Mouse (Mus musculus) kidney, embryonic 15.5 days (tissue): ENCODE data around the gene Clp1. TPM values are rescaled to one million over a fixed set of nuclear protein-coding genes. Genes with fewer than 3 reads are reported as not detected.

Source experiments
- ATAC-seq: fragments of 200-750 bp; cut with Nextera tagmentation; replicated peaks from 2 replicates; pipeline ENCODE4 v1.8.0; 2017; ENCODE audit warnings: moderate TSS enrichment; ENCODE audit not compliant: low FRiP score
- H3K27ac ChIP-seq: fragments of 300-500 bp; sonication (generic); 2 replicates; pipeline ENCODE4 v1.5.1; 2015; ENCODE audit warnings: mild to moderate bottlenecking, inconsistent platforms
- H3K27me3 ChIP-seq: fragments of 300-500 bp; sonication (generic); 2 replicates; pipeline ENCODE4 v1.6.1; 2015; ENCODE audit warnings: inconsistent platforms
- H3K36me3 ChIP-seq: fragments of 300-500 bp; sonication (generic); 2 replicates; pipeline ENCODE4 v1.6.1; 2015; ENCODE audit warnings: inconsistent platforms
- H3K4me1 ChIP-seq: fragments of 300-500 bp; sonication (generic); 2 replicates; pipeline ENCODE4 v1.6.1; 2015; ENCODE audit warnings: inconsistent platforms
- H3K4me2 ChIP-seq: fragments of 300-500 bp; sonication (generic); 2 replicates; pipeline ENCODE4 v1.6.1; 2015; ENCODE audit warnings: moderate library complexity, mild to moderate bottlenecking, inconsistent platforms
- H3K4me3 ChIP-seq: fragments of 300-500 bp; sonication (generic); replicated peaks from 2 replicates; pipeline ENCODE4 v1.5.1; 2015; ENCODE audit warnings: mild to moderate bottlenecking, inconsistent platforms
- H3K9ac ChIP-seq: fragments of 300-500 bp; sonication (generic); 2 replicates; pipeline ENCODE4 v1.6.1; 2015; ENCODE audit warnings: mild to moderate bottlenecking, inconsistent platforms
- H3K9me3 ChIP-seq: fragments of 300-500 bp; sonication (generic); replicated peaks from 2 replicates; pipeline ENCODE4 v1.6.1; 2016; ENCODE audit warnings: inconsistent platforms
- WGBS: fragments of 180-500 bp; shearing (Covaris S2); methylation state at CpG from one replicate; pipeline ENCODE4 v1.1.7; 2015; ENCODE audit warnings: mixed read lengths; 5-methylcytosine and 5-hydroxymethylcytosine counted together
- polyA plus RNA-seq: library from polyadenylated mRNA; unstranded; fragments of >200 nt; fragmentation: Nextera tagmentation; extraction: Ambion mirVana; gene quantifications from 2 replicates; pipeline ENCODE4 v1.2.1, GENCODE M21; 2015

Gene Clp1
- polyA plus RNA-seq, 1 experiment from 2014 or later, result 31.6 TPM

- Histone ChIP-seq H3K36me3 (peaks cover 43% of the 10 kb centered on the region), H3K4me2 (no peak overlapping the region), H3K27me3 (no peaks in the 10 kb centered on the region), H3K9me3 (no peaks in the 10 kb centered on the region), H3K9ac (no peak overlapping the region), H3K4me3 (no peak overlapping the region), H3K4me1 (peaks cover 20% of the 10 kb centered on the region), H3K27ac (no peak overlapping the region)
- no peak for ATAC-seq
- whole genome bisulfite sequencing, result 74% methylated on average over 3 of the region's 3 CpGs
Observed at GRCm38 (mm10) chr2:84721182-84721581, 6.0 kb downstream of the Clp1 start.

- Histone ChIP-seq H3K9me3 (no peaks in the 10 kb centered on the region), H3K36me3 (peaks cover 41% of the 10 kb centered on the region), H3K4me1 (peaks cover 16% of the 10 kb centered on the region), H3K4me3 (no peak overlapping the region), H3K27ac (no peak overlapping the region), H3K27me3 (no peaks in the 10 kb centered on the region), H3K4me2 (no peak overlapping the region), H3K9ac (no peak overlapping the region)
- WGBS, result 90% methylated on average over 2 of the region's 2 CpGs
- ATAC-seq, result no peak
Observed at GRCm38 (mm10) chr2:84720718-84721117, 6.4 kb downstream of the Clp1 start.

GRCm38 (mm10) chr2:84717357-84717756 is 9.8 kb downstream of the Clp1 start:
- no peak overlapping the region for H3K4me2 ChIP-seq
- H3K4me1 ChIP-seq, result peaks cover 18% of the 10 kb centered on the region
- WGBS, result 96% methylated on average over 4 of the region's 4 CpGs
- no peak for ATAC-seq
- no peaks in the 10 kb centered on the region for H3K27me3 ChIP-seq
- no peak overlapping the region for H3K27ac ChIP-seq
- H3K4me3 ChIP-seq, result no peak overlapping the region
- H3K9ac ChIP-seq, result no peak overlapping the region
- no peaks in the 10 kb centered on the region for H3K9me3 ChIP-seq
- peaks cover 15% of the 10 kb centered on the region for H3K36me3 ChIP-seq

- Histone ChIP-seq H3K4me1 (peaks cover 18% of the 10 kb centered on the region), H3K36me3 (peaks cover 8% of the 10 kb centered on the region), H3K4me3 (peak overlapping the region; percentile 97), H3K27ac (peak overlapping the region; percentile 98), H3K9ac (peak overlapping the region; percentile 65), H3K9me3 (no peaks in the 10 kb centered on the region), H3K27me3 (no peaks in the 10 kb centered on the region), H3K4me2 (peak overlapping the region; percentile 82)
- no peak for ATAC-seq
- 32% methylated on average over 9 of the region's 9 CpGs for WGBS
Observed at GRCm38 (mm10) chr2:84716423-84717355, 10.5 kb downstream of the Clp1 start.

- Histone ChIP-seq H3K27ac (peak overlapping the region; percentile 98), H3K36me3 (peaks cover 5% of the 10 kb centered on the region), H3K9ac (peak overlapping the region; percentile 65), H3K4me3 (peak overlapping the region; percentile 97), H3K27me3 (no peaks in the 10 kb centered on the region), H3K4me2 (peak overlapping the region; percentile 82), H3K4me1 (peaks cover 18% of the 10 kb centered on the region), H3K9me3 (no peaks in the 10 kb centered on the region)
- ATAC-seq, result peak; percentile 96
- under 1% methylated on average over 33 of the region's 33 CpGs for WGBS
Observed at GRCm38 (mm10) chr2:84715562-84716361, 11.4 kb downstream of the Clp1 start.

- Histone ChIP-seq H3K4me1 (peaks cover 18% of the 10 kb centered on the region), H3K27ac (peak within 1 kb of the TSS; percentile 98), H3K9ac (peak within 1 kb of the TSS; percentile 96), H3K4me2 (peak within 1 kb of the TSS; percentile 82), H3K36me3 (peaks cover 13% of the 10 kb centered on the region), H3K27me3 (no peaks in the 10 kb centered on the region), H3K4me3 (peak within 1 kb of the TSS; percentile 97), H3K9me3 (no peaks in the 10 kb centered on the region)
- WGBS, result under 1% methylated on average over 107 of the region's 107 CpGs
- peak; percentile 98 for ATAC-seq
Observed at GRCm38 (mm10) chr2:84714811-84715561, 12.2 kb downstream of the Clp1 start, which contains the start of gene Zdhhc5. TSS of gene Zdhhc5 (minus strand) at chr2:84715180.

- WGBS, result 0% methylated on average over 23 of the region's 26 CpGs
- ATAC-seq, result no peak; the same call in 1 of the 2 replicates
- peak overlapping the region; percentile 96 for H3K9ac ChIP-seq
- H3K27me3 ChIP-seq, result no peaks in the 10 kb centered on the region
- peaks cover 18% of the 10 kb centered on the region for H3K4me1 ChIP-seq
- peak overlapping the region; percentile 97 for H3K4me3 ChIP-seq
- H3K27ac ChIP-seq, result peak overlapping the region; percentile 98
- peak overlapping the region; percentile 82 for H3K4me2 ChIP-seq
- no peaks in the 10 kb centered on the region for H3K9me3 ChIP-seq
- peaks cover 18% of the 10 kb centered on the region for H3K36me3 ChIP-seq
Observed at GRCm38 (mm10) chr2:84714422-84714810, 12.7 kb downstream of the Clp1 start.

- Histone ChIP-seq H3K36me3 (peaks cover 42% of the 10 kb centered on the region), H3K27me3 (no peaks in the 10 kb centered on the region), H3K4me1 (peaks cover 31% of the 10 kb centered on the region), H3K9me3 (no peaks in the 10 kb centered on the region), H3K27ac (no peak overlapping the region), H3K4me3 (no peak overlapping the region), H3K9ac (no peak overlapping the region), H3K4me2 (no peak overlapping the region)
- no peak for ATAC-seq
- WGBS, result 85% methylated on average over 2 of the region's 2 CpGs
Observed at GRCm38 (mm10) chr2:84711898-84712297, 15.3 kb downstream of the Clp1 start.

- no peaks in the 10 kb centered on the region for H3K9me3 ChIP-seq
- no peak for ATAC-seq
- no peaks in the 10 kb centered on the region for H3K27me3 ChIP-seq
- peaks cover 66% of the 10 kb centered on the region for H3K36me3 ChIP-seq
- H3K4me3 ChIP-seq, result no peak overlapping the region
- H3K4me2 ChIP-seq, result no peak overlapping the region
- 44% methylated on average over 1 of the region's 1 CpGs for WGBS
- H3K27ac ChIP-seq, result no peak overlapping the region
- peaks cover 17% of the 10 kb centered on the region for H3K4me1 ChIP-seq
- H3K9ac ChIP-seq, result no peak overlapping the region
Observed at GRCm38 (mm10) chr2:84707523-84707922, 19.6 kb downstream of the Clp1 start.

GRCm38 (mm10) chr2:84705295-84705694 is 21.9 kb downstream of the Clp1 start:
- ATAC-seq, result no peak
- WGBS, result 86% methylated on average over 1 of the region's 1 CpGs
- peaks cover 72% of the 10 kb centered on the region for H3K36me3 ChIP-seq
- H3K9ac ChIP-seq, result no peak overlapping the region
- H3K9me3 ChIP-seq, result no peaks in the 10 kb centered on the region
- H3K4me1 ChIP-seq, result peaks cover 16% of the 10 kb centered on the region; the same call in 1 of the 2 replicates
- H3K4me3 ChIP-seq, result no peak overlapping the region
- H3K4me2 ChIP-seq, result no peak overlapping the region
- H3K27ac ChIP-seq, result 0 out of 2 replicates have a peak overlapping the region, but pooled peaks have one; percentile 23
- H3K27me3 ChIP-seq, result no peaks in the 10 kb centered on the region

GRCm38 (mm10) chr2:84704329-84704728 is 22.8 kb downstream of the Clp1 start:
- Histone ChIP-seq H3K9me3 (no peaks in the 10 kb centered on the region), H3K4me1 (peaks cover 16% of the 10 kb centered on the region; the same call in 1 of the 2 replicates), H3K27me3 (no peaks in the 10 kb centered on the region), H3K9ac (no peak overlapping the region), H3K27ac (peak overlapping the region; percentile 54; the same call in 1 of the 2 replicates), H3K4me2 (no peak overlapping the region), H3K4me3 (no peak overlapping the region), H3K36me3 (peaks cover 72% of the 10 kb centered on the region)
- WGBS, result 62% methylated on average over 5 of the region's 5 CpGs
- peak; percentile 80 for ATAC-seq
